Mouse (Mus musculus) WW6 (cell line): ENCODE results near the gene Gm20388.
A peak's percentile ranks its signal among the peaks of the same experiment; 100 is the strongest.
"Not testable (repeated sequence)": the region's sequence is repeated elsewhere in the genome, so short reads cannot be mapped to it uniquely, and the experiment has no call there.

Experiments
- DNase-seq: peaks from one replicate; pipeline ENCODE4 v3.0.0-alpha.2; 2013; ENCODE audit warnings: low read depth, low spot score

The Gm20388 gene

GRCm38 (mm10) chr8:123410049-123410587, 3499.5 kb downstream of the Gm20388 start:
- no peak for DNase-seq

GRCm38 (mm10) chr8:123410788-123411187, 3500.1 kb downstream of the Gm20388 start:
- no peak for DNase-seq

GRCm38 (mm10) chr8:123411246-123411645, 3500.6 kb downstream of the Gm20388 start, which contains the start of gene Tubb3:
Gene Tubb3 (plus strand): TSS chr8:123411424.
- DNase-seq: peak; percentile 70

GRCm38 (mm10) chr8:123411781-123412327, 3501.2 kb downstream of the Gm20388 start:
- no peak for DNase-seq

GRCm38 (mm10) chr8:123412560-123413170, 3502.0 kb downstream of the Gm20388 start:
- DNase-seq: peak; percentile 82

GRCm38 (mm10) chr8:123414255-123414654, 3503.6 kb downstream of the Gm20388 start:
- no peak for DNase-seq

GRCm38 (mm10) chr8:123414997-123415696, 3504.5 kb downstream of the Gm20388 start:
- not testable (repeated sequence) for DNase-seq

GRCm38 (mm10) chr8:123415967-123416943, 3505.6 kb downstream of the Gm20388 start:
- no peak for DNase-seq

- DNase-seq: no peak
Measured at GRCm38 (mm10) chr8:123416944-123417555, 3506.4 kb downstream of the Gm20388 start.

- no peak for DNase-seq
Measured at GRCm38 (mm10) chr8:123419711-123420110, 3509.1 kb downstream of the Gm20388 start.

GRCm38 (mm10) chr8:123420525-123421281, 3510.1 kb downstream of the Gm20388 start:
- DNase-seq: no peak

GRCm38 (mm10) chr8:123421325-123421724, 3510.7 kb downstream of the Gm20388 start:
- no peak for DNase-seq

- DNase-seq: peak; percentile 65
Measured at GRCm38 (mm10) chr8:123422056-123422780, 3511.6 kb downstream of the Gm20388 start.

GRCm38 (mm10) chr8:123422781-123423159, 3512.1 kb downstream of the Gm20388 start:
- no peak for DNase-seq

GRCm38 (mm10) chr8:123423441-123423840, 3512.8 kb downstream of the Gm20388 start, which contains the start of gene Def8:
Gene Def8 (plus strand): TSS chr8:123423527.
- no peak for DNase-seq

- no peak for DNase-seq
Measured at GRCm38 (mm10) chr8:123426511-123427509, 3516.2 kb downstream of the Gm20388 start.

- no peak for DNase-seq
Measured at GRCm38 (mm10) chr8:123427639-123428275, 3517.1 kb downstream of the Gm20388 start.
